Mouse (Mus musculus) left cerebral cortex, postnatal 14 days (tissue): ENCODE results near the gene Rnft1. TPM values are rescaled to one million over a fixed set of nuclear protein-coding genes. Genes with fewer than 3 reads are reported as not detected.

Experiments
- total RNA-seq, 2 experiments: library from RNA; stranded (reverse); gene quantifications; 2 replicates each; pipeline ENCODE4 v1.2.3; 2021

Gene Rnft1
- total RNA-seq, 2 experiments from 2014 or later, result 24.4 to 25.3 TPM

Other genes with a start within 250 kb of the Rnft1 start
- gene Ints2, start 227.1 kb upstream of the Rnft1 start, total RNA-seq, result 10 to 100 TPM; 23.4 to 26.3 TPM
- gene Med13, start 127.1 kb upstream of the Rnft1 start, total RNA-seq, result 10 to 100 TPM; 60.3 to 68.0 TPM
- gene Rps6kb1, start 60.1 kb downstream of the Rnft1 start, total RNA-seq, result 10 to 100 TPM; 38.5 to 38.7 TPM
- 1 to 10 TPM; 6.7 to 7.2 TPM for gene Tubd1, start 60.3 kb downstream of the Rnft1 start, total RNA-seq
- gene Vmp1, start 199.2 kb downstream of the Rnft1 start, total RNA-seq, result 100 to 1,000 TPM; 194 TPM
- 10 to 100 TPM in 1 of 2 experiments, 1 to 10 TPM in 1; 8.1 to 10.2 TPM for gene Ptrh2, start 199.3 kb downstream of the Rnft1 start, total RNA-seq